Mouse (Mus musculus): Measurements from ENCODE around the gene Scmh1. TPM values are rescaled to one million over a fixed set of nuclear protein-coding genes. Genes with fewer than 3 reads are reported as not detected.

Gene Scmh1
- polyA plus RNA-seq, 1 experiment from 2014 or later: 36.9 TPM

- H3K4me3 ChIP-seq (ENCODE audit: low read depth, low read length): no peak overlapping the region
- H3K27me3 ChIP-seq (ENCODE audit: control insufficient read depth, insufficient read depth, low read length): no peaks in the 10 kb centered on the region
- 70% methylated on average over 3 of the region's 3 CpGs for WGBS
- ATAC-seq (ENCODE audit: insufficient number of reproducible peaks, low FRiP score, low TSS enrichment, low read depth) (no peak), DNase-seq (ENCODE audit: low spot score) (no peak)
- no peaks in the 10 kb centered on the region for H3K9me3 ChIP-seq (ENCODE audit: control insufficient read depth, low read length)
- no peak overlapping the region for H3K9ac ChIP-seq (ENCODE audit: low read length)
- H3K36me3 ChIP-seq (ENCODE audit: control insufficient read depth, insufficient read depth, low read length): no peaks in the 10 kb centered on the region
- no peak overlapping the region for H3K4me2 ChIP-seq (ENCODE audit: low read depth, severe bottlenecking)
- H3K27ac ChIP-seq (replicated peaks; ENCODE audit: low read depth, low read length): no peak overlapping the region
- H3K4me1 ChIP-seq (ENCODE audit: control insufficient read depth, insufficient read depth, low read length): no peaks in the 10 kb centered on the region
Observed at GRCm38 (mm10) chr4:120372838-120373237, 32.2 kb upstream of the Scmh1 start.

- H3K27ac ChIP-seq (replicated peaks; ENCODE audit: low read depth, low read length): no peak overlapping the region
- H3K36me3 ChIP-seq (ENCODE audit: control insufficient read depth, insufficient read depth, low read length): no peaks in the 10 kb centered on the region
- H3K4me3 ChIP-seq (ENCODE audit: low read depth, low read length): no peak overlapping the region
- ATAC-seq (ENCODE audit: insufficient number of reproducible peaks, low FRiP score, low TSS enrichment, low read depth) (no peak), DNase-seq (ENCODE audit: low spot score) (no peak)
- H3K27me3 ChIP-seq (ENCODE audit: control insufficient read depth, insufficient read depth, low read length): no peaks in the 10 kb centered on the region
- WGBS: 27% methylated on average over 4 of the region's 4 CpGs
- H3K4me2 ChIP-seq (ENCODE audit: low read depth, severe bottlenecking): no peak overlapping the region
- H3K9ac ChIP-seq (ENCODE audit: low read length): no peak overlapping the region
- H3K4me1 ChIP-seq (ENCODE audit: control insufficient read depth, insufficient read depth, low read length): no peaks in the 10 kb centered on the region
- no peaks in the 10 kb centered on the region for H3K9me3 ChIP-seq (ENCODE audit: control insufficient read depth, low read length)
Observed at GRCm38 (mm10) chr4:120373813-120374212, 31.3 kb upstream of the Scmh1 start.

- WGBS: 14% methylated on average over 7 of the region's 7 CpGs
- no peak for ATAC-seq (ENCODE audit: insufficient number of reproducible peaks, low FRiP score, low TSS enrichment, low read depth)
- H3K4me3 ChIP-seq (ENCODE audit: low read depth, low read length): no peak overlapping the region
Observed at GRCm38 (mm10) chr4:120380811-120381391, 24.2 kb upstream of the Scmh1 start.

GRCm38 (mm10) chr4:120385496-120385895 lies 19.6 kb upstream of the Scmh1 start:
- H3K9ac ChIP-seq (ENCODE audit: low read length): no peak overlapping the region
- no peaks in the 10 kb centered on the region for H3K36me3 ChIP-seq (ENCODE audit: control insufficient read depth, insufficient read depth, low read length)
- no peak for ATAC-seq (ENCODE audit: insufficient number of reproducible peaks, low FRiP score, low TSS enrichment, low read depth)

More at GRCm38 (mm10) chr4:120380811-120381391, 24.2 kb upstream of the Scmh1 start:
- no peak overlapping the region for H3K27ac ChIP-seq (replicated peaks; ENCODE audit: low read depth, low read length)
- no peaks in the 10 kb centered on the region for H3K9me3 ChIP-seq (ENCODE audit: control insufficient read depth, low read length)
- DNase-seq (ENCODE audit: low spot score): peak; percentile 75
- no peaks in the 10 kb centered on the region for H3K27me3 ChIP-seq (ENCODE audit: control insufficient read depth, insufficient read depth, low read length)
- H3K4me2 ChIP-seq (ENCODE audit: low read depth, severe bottlenecking): no peak overlapping the region
- H3K4me1 ChIP-seq (ENCODE audit: control insufficient read depth, insufficient read depth, low read length): no peaks in the 10 kb centered on the region
- no peaks in the 10 kb centered on the region for H3K36me3 ChIP-seq (ENCODE audit: control insufficient read depth, insufficient read depth, low read length)
- H3K9ac ChIP-seq (ENCODE audit: low read length): no peak overlapping the region

GRCm38 (mm10) chr4:120387496-120387895 lies 17.6 kb upstream of the Scmh1 start:
- Histone ChIP-seq H3K27me3 (ENCODE audit: control insufficient read depth, insufficient read depth, low read length) (no peaks in the 10 kb centered on the region), H3K4me2 (ENCODE audit: low read depth, severe bottlenecking) (no peak overlapping the region), H3K36me3 (ENCODE audit: control insufficient read depth, insufficient read depth, low read length) (no peaks in the 10 kb centered on the region), H3K27ac (replicated peaks; ENCODE audit: low read depth, low read length) (no peak overlapping the region), H3K4me3 (ENCODE audit: low read depth, low read length) (no peak overlapping the region), H3K9me3 (ENCODE audit: control insufficient read depth, low read length) (no peaks in the 10 kb centered on the region), H3K4me1 (ENCODE audit: control insufficient read depth, insufficient read depth, low read length) (no peaks in the 10 kb centered on the region), H3K9ac (ENCODE audit: low read length) (no peak overlapping the region)
- WGBS: 34% methylated on average over 4 of the region's 4 CpGs
- ATAC-seq (ENCODE audit: insufficient number of reproducible peaks, low FRiP score, low TSS enrichment, low read depth) (no peak), DNase-seq (ENCODE audit: low spot score) (peak; percentile 49)

More at GRCm38 (mm10) chr4:120385496-120385895, 19.6 kb upstream of the Scmh1 start:
- 83% methylated on average over 2 of the region's 2 CpGs for WGBS
- Histone ChIP-seq H3K27ac (replicated peaks; ENCODE audit: low read depth, low read length) (no peak overlapping the region), H3K4me3 (ENCODE audit: low read depth, low read length) (no peak overlapping the region), H3K27me3 (ENCODE audit: control insufficient read depth, insufficient read depth, low read length) (no peaks in the 10 kb centered on the region), H3K9me3 (ENCODE audit: control insufficient read depth, low read length) (no peaks in the 10 kb centered on the region), H3K4me1 (ENCODE audit: control insufficient read depth, insufficient read depth, low read length) (no peaks in the 10 kb centered on the region), H3K4me2 (ENCODE audit: low read depth, severe bottlenecking) (no peak overlapping the region)
- no peak for DNase-seq (ENCODE audit: low spot score)

GRCm38 (mm10) chr4:120387968-120388367 lies 17.1 kb upstream of the Scmh1 start:
- no peak for ATAC-seq (ENCODE audit: insufficient number of reproducible peaks, low FRiP score, low TSS enrichment, low read depth)
- H3K4me2 ChIP-seq (ENCODE audit: low read depth, severe bottlenecking): no peak overlapping the region
- no peaks in the 10 kb centered on the region for H3K9me3 ChIP-seq (ENCODE audit: control insufficient read depth, low read length)
- 82% methylated on average over 2 of the region's 2 CpGs for WGBS
- no peak overlapping the region for H3K4me3 ChIP-seq (ENCODE audit: low read depth, low read length)
- peaks cover under 1% of the 10 kb centered on the region; the same call in 1 of the 2 replicates for H3K4me1 ChIP-seq (ENCODE audit: control insufficient read depth, insufficient read depth, low read length)
- H3K9ac ChIP-seq (ENCODE audit: low read length): no peak overlapping the region
- H3K27me3 ChIP-seq (ENCODE audit: control insufficient read depth, insufficient read depth, low read length): no peaks in the 10 kb centered on the region
- H3K27ac ChIP-seq (replicated peaks; ENCODE audit: low read depth, low read length): no peak overlapping the region
- no peak for DNase-seq (ENCODE audit: low spot score)
- no peaks in the 10 kb centered on the region for H3K36me3 ChIP-seq (ENCODE audit: control insufficient read depth, insufficient read depth, low read length)

- no peak overlapping the region for H3K4me3 ChIP-seq (ENCODE audit: low read depth, low read length)
- no peak overlapping the region for H3K4me2 ChIP-seq (ENCODE audit: low read depth, severe bottlenecking)
- WGBS: 54% methylated on average over 3 of the region's 3 CpGs
- H3K9ac ChIP-seq (ENCODE audit: low read length): no peak overlapping the region
- DNase-seq (ENCODE audit: low spot score): no peak
- no peaks in the 10 kb centered on the region for H3K9me3 ChIP-seq (ENCODE audit: control insufficient read depth, low read length)
- no peaks in the 10 kb centered on the region for H3K36me3 ChIP-seq (ENCODE audit: control insufficient read depth, insufficient read depth, low read length)
- H3K27me3 ChIP-seq (ENCODE audit: control insufficient read depth, insufficient read depth, low read length): no peaks in the 10 kb centered on the region
- H3K4me1 ChIP-seq (ENCODE audit: control insufficient read depth, insufficient read depth, low read length): peaks cover 3% of the 10 kb centered on the region; the same call in 1 of the 2 replicates
- no peak overlapping the region for H3K27ac ChIP-seq (replicated peaks; ENCODE audit: low read depth, low read length)
- no peak for ATAC-seq (ENCODE audit: insufficient number of reproducible peaks, low FRiP score, low TSS enrichment, low read depth)
Observed at GRCm38 (mm10) chr4:120388998-120389542, 16.0 kb upstream of the Scmh1 start.

- ATAC-seq (ENCODE audit: insufficient number of reproducible peaks, low FRiP score, low TSS enrichment, low read depth) (no peak), DNase-seq (ENCODE audit: low spot score) (no peak)
- H3K9ac ChIP-seq (ENCODE audit: low read length): no peak overlapping the region
- H3K9me3 ChIP-seq (ENCODE audit: control insufficient read depth, low read length): no peaks in the 10 kb centered on the region
- no peaks in the 10 kb centered on the region for H3K27me3 ChIP-seq (ENCODE audit: control insufficient read depth, insufficient read depth, low read length)
- no peaks in the 10 kb centered on the region for H3K36me3 ChIP-seq (ENCODE audit: control insufficient read depth, insufficient read depth, low read length)
- WGBS: 90% methylated on average over 6 of the region's 6 CpGs
- peaks cover 3% of the 10 kb centered on the region; the same call in 1 of the 2 replicates for H3K4me1 ChIP-seq (ENCODE audit: control insufficient read depth, insufficient read depth, low read length)
- no peak overlapping the region for H3K4me2 ChIP-seq (ENCODE audit: low read depth, severe bottlenecking)
- H3K4me3 ChIP-seq (ENCODE audit: low read depth, low read length): no peak overlapping the region
- no peak overlapping the region for H3K27ac ChIP-seq (replicated peaks; ENCODE audit: low read depth, low read length)
Observed at GRCm38 (mm10) chr4:120389546-120389945, 15.5 kb upstream of the Scmh1 start.
